Mouse (Mus musculus): ENCODE results near the gene Cntfr.

DNA sequence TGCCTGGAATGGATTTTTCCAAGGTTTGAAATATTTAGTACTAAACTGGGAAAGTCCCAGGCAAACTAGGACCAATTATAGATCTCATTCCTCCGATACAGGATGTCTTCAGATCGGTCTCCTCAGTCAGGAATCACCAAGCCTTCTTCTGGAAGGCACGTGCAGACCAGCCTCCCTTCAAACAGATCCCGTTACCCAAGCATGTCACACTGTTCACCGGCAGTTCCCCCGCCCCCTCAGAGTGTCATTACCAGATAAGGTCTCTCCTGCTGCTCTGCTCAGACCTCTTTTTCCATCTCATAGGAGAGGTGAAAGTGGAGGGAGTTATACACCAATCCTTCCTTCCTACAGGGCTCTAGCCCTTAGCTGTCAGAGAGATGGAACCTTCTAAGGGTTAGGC, 43.2 kb downstream of the Cntfr start:
- TF ChIP-seq CTCF (IDR thresholded peaks at IDR 0.05; ENCODE audit: borderline replicate concordance, insufficient read depth, low read depth, low read length) = no peak
- TF ChIP-seq POLR2A (IDR thresholded peaks at IDR 0.05; ENCODE audit: borderline replicate concordance, insufficient read depth, low read length) = no peak
